Mouse (Mus musculus) spleen, adult 2 months (tissue): ENCODE data around the gene Ptgir.

Experiments used
- CTCF ChIP-seq: fragments of 200-500 bp; IDR thresholded peaks from 2 replicates; pipeline ENCODE4 v1.5.1; 2011; ENCODE audit warnings: mild to moderate bottlenecking, inconsistent platforms; ENCODE audit not compliant: insufficient read depth, insufficient read length, insufficient replicate concordance; ENCODE audit errors: extremely low read depth
- POLR2A ChIP-seq: fragments of 200-500 bp; IDR thresholded peaks from 2 replicates; pipeline ENCODE4 v1.6.1; 2011; ENCODE audit warnings: low read depth, low read length, inconsistent platforms

DNA sequence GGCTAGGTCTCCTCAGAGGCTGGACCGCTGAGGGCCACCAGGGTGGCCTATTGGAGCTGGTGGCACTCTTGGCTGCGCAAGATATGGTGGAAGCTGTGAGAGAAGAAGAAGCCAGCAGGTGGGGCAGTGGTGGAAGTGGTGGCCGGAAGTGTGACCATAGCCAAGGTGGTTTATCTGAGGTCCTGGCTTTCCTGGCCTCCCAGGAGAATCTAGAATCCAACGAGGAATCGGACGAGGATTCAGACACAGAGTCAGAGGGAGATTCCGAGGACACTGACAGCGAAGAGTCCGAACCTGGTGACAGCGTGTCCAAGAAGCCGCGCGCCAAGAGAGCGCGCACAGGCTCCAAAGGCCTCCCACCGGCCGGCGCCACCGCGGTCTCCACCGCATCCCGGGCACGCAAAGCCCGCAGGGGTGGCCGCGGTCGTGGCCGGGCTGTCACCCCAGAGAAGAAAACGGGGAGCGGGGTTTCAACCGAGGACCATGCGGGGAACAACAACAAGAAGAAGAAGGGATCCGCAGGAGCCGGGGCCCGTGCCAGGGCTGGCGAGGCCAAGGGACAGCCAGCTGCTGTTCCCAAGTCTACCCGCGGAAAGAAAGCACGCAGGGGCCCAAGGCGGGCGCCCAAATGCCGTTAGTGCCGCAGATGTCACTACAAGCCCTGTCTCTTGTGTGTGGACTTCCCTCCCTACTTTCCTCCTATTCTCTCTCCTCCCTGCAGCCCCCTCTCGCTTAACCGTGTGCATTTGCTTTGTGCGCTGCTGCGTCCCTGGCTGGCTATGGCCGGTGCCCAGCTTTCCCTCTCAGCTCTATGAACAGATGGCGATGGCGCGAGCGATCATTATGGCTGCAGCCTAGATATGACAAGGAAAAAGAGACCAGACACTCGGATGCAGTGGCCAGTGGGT, 40.4 kb downstream of the Ptgir start:
- no peak for TF ChIP-seq POLR2A
- TF ChIP-seq CTCF: no peak
